Mouse (Mus musculus) lung, postnatal 14 days (tissue): ENCODE data around the gene Ston2.
A peak's percentile ranks its signal among the peaks of the same experiment; 100 is the strongest.

Source experiments
- DNase-seq: peaks from one replicate; pipeline ENCODE4 v3.0.0; 2021

The Ston2 gene

GRCm38 (mm10) chr12:91695761-91696160 is 92.4 kb downstream of the Ston2 start:
- no peak for DNase-seq

GRCm38 (mm10) chr12:91694748-91695147 is 93.4 kb downstream of the Ston2 start:
- no peak for DNase-seq

GRCm38 (mm10) chr12:91693566-91693965 is 94.6 kb downstream of the Ston2 start:
- no peak for DNase-seq

- no peak for DNase-seq
Observed at GRCm38 (mm10) chr12:91692991-91693390, 95.2 kb downstream of the Ston2 start.

- DNase-seq = peak; percentile 31
Observed at GRCm38 (mm10) chr12:91685674-91686290, 102.4 kb downstream of the Ston2 start.

- DNase-seq = no peak
Observed at GRCm38 (mm10) chr12:91684840-91685415, 103.3 kb downstream of the Ston2 start.

- no peak for DNase-seq
Observed at GRCm38 (mm10) chr12:91684101-91684839, 103.9 kb downstream of the Ston2 start.

- no peak for DNase-seq
Observed at GRCm38 (mm10) chr12:91683549-91684100, 104.6 kb downstream of the Ston2 start.

- DNase-seq = no peak
Observed at GRCm38 (mm10) chr12:91683096-91683495, 105.1 kb downstream of the Ston2 start.

GRCm38 (mm10) chr12:91679320-91680064 is 108.7 kb downstream of the Ston2 start:
- no peak for DNase-seq

- no peak for DNase-seq
Observed at GRCm38 (mm10) chr12:91675937-91676336, 112.2 kb downstream of the Ston2 start.

GRCm38 (mm10) chr12:91673141-91673540 is 115.0 kb downstream of the Ston2 start:
- no peak for DNase-seq

- DNase-seq = no peak
Observed at GRCm38 (mm10) chr12:91672528-91672927, 115.7 kb downstream of the Ston2 start.

GRCm38 (mm10) chr12:91668529-91669245 is 119.5 kb downstream of the Ston2 start:
- DNase-seq = no peak

- no peak for DNase-seq
Observed at GRCm38 (mm10) chr12:91667741-91668140, 120.4 kb downstream of the Ston2 start.

- no peak for DNase-seq
Observed at GRCm38 (mm10) chr12:91666607-91667006, 121.6 kb downstream of the Ston2 start.

GRCm38 (mm10) chr12:91665431-91665830 is 122.8 kb downstream of the Ston2 start:
- DNase-seq = no peak

GRCm38 (mm10) chr12:91663260-91663659 is 124.9 kb downstream of the Ston2 start:
- no peak for DNase-seq

GRCm38 (mm10) chr12:91662844-91663243 is 125.3 kb downstream of the Ston2 start:
- DNase-seq = no peak

- no peak for DNase-seq
Observed at GRCm38 (mm10) chr12:91660640-91661417, 127.4 kb downstream of the Ston2 start.

GRCm38 (mm10) chr12:91654399-91655122 is 133.6 kb downstream of the Ston2 start:
- peak; percentile 46 for DNase-seq
